Comparison of ENCODE assay signal across 8 mouse cellular contexts in the genomic region with DNA sequence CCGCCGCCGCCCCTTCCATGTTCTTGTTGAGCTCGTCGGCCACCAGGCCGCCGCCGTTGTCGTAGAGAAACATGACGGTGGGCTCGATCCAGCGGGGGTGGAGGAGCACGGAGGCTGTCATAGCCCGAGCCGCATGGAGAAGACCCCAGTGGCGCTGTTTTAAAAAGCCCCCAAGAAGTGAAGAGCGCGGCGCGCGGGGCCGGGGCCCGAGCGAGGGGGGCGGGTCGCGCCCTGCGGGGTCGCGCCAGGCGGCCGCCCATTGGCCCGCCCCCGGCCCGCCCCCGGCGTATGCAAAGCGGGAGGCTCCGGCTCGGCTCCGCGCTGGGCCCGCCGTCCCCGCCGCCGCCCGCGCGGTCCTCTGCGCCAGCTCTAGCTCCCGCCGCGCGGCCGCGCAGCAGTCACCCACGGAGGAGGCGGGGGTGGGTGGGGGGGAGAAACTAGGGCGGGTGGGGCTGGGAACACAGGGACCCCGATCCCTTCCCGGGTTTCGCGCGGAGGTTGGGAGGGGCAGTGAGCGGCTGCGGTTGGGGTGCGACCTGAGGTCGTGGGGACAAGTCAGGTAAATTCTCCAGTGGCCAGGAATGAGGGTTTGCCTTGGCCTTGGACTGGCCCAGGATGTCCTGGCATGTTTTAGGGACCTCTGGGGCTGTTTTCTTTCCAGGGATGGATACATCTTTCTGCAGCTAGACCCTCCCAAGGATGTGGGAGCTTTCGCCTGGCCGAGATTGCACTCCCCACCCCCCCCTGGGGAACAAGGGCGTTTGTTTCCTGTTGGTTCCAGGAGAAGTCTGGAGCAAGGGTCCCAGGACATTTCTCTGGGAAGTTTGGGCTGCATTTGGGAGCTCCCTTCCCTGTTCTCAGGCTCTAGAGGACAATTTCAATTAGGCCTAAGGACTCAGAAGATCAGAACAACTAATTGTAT. TPM values are rescaled to one million over a fixed set of nuclear protein-coding genes. Genes with fewer than 3 reads are reported as not detected.
DNase-seq lines count a peak whose midpoint lies in the region; ATAC-seq and TF ChIP-seq lines count a peak whose summit lies in the region.

A gene (minus strand): TSS at position 227 of the 922 bp plus-strand sequence.

- peak within 1 kb of the TSS; percentile 72 for H3ac ChIP-seq in C2C12 (ENCODE audit: control insufficient read depth, insufficient read length, low read depth)

- H3K79me2 ChIP-seq in C2C12 (ENCODE audit: control insufficient read depth, insufficient read depth): no peaks in the 10 kb centered on the region

- WGBS in forebrain, embryonic 12.5 days: under 1% methylated on average over 44 of the region's 72 CpGs
- WGBS in liver, embryonic 11.5 days: under 1% methylated on average over 38 of the region's 72 CpGs

- H3K27me3 ChIP-seq in C2C12 (ENCODE audit: control insufficient read depth, insufficient read depth, insufficient read length): no peaks in the 10 kb centered on the region
- peaks cover 90% of the 10 kb centered on the region for H3K27me3 ChIP-seq in forebrain, embryonic 12.5 days
- peaks cover 98% of the 10 kb centered on the region for H3K27me3 ChIP-seq in liver, embryonic 11.5 days (replicated peaks; ENCODE audit: control insufficient read depth, insufficient read depth, low read length)

- H3K36me3 ChIP-seq in C2C12 (ENCODE audit: control insufficient read depth, insufficient read depth): no peaks in the 10 kb centered on the region
- H3K36me3 ChIP-seq in forebrain, embryonic 12.5 days (replicated peaks): no peaks in the 10 kb centered on the region
- no peaks in the 10 kb centered on the region for H3K36me3 ChIP-seq in liver, embryonic 11.5 days (ENCODE audit: control insufficient read depth, insufficient read depth, low read length)

- ATAC-seq in forebrain, embryonic 12.5 days (ENCODE audit: low FRiP score): no peak
- ATAC-seq in liver, embryonic 11.5 days (replicated peaks; ENCODE audit: low FRiP score): peak; percentile 62
- ATAC-seq in erythroid progenitor cell, adult 5-6 weeks (replicated peaks; ENCODE audit: low FRiP score, poor library complexity, severe bottlenecking): no peak

- peak; percentile 43 for DNase-seq in adrenal gland, postnatal 10 days
- DNase-seq in adrenal gland, postnatal 4 days (ENCODE audit: low spot score in 2 of 2): no peak
- DNase-seq in liver, embryonic 11.5 days (ENCODE audit: low spot score): peak; percentile 53
- peak; percentile 28 to 62 for DNase-seq in thymus, postnatal 10 days (ENCODE audit: low spot score in 2 of 2)
- no peak for DNase-seq in left cerebral cortex, postnatal 36 days (ENCODE audit: low spot score in 2 of 2)

- no peak for TF ChIP-seq CTCF in C2C12 (IDR thresholded peaks at IDR 0.05; ENCODE audit: control insufficient read depth, insufficient read depth, insufficient read length)

- no peaks in the 10 kb centered on the region for H3K9me3 ChIP-seq in forebrain, embryonic 12.5 days
- no peaks in the 10 kb centered on the region for H3K9me3 ChIP-seq in liver, embryonic 11.5 days (ENCODE audit: control insufficient read depth, low read length)

- H3K4me2 ChIP-seq in forebrain, embryonic 12.5 days: peak within 1 kb of the TSS; percentile 46
- H3K4me2 ChIP-seq in liver, embryonic 11.5 days: peak within 1 kb of the TSS; percentile 77

- no peak within 1 kb of the TSS for H3K27ac ChIP-seq in forebrain, embryonic 12.5 days
- H3K27ac ChIP-seq in liver, embryonic 11.5 days (ENCODE audit: low read depth, low read length): no peak within 1 kb of the TSS

- no peaks in the 10 kb centered on the region for H3K79me3 ChIP-seq in C2C12 (ENCODE audit: low read depth)

- intact Hi-C loops in left cerebral cortex, postnatal 36 days (cut with DNase I): loop anchor here (10.0 kb wide), 2 partner anchors 54 to 1086 kb away; a partner anchor contains a TSS

- H3K4me1 ChIP-seq in forebrain, embryonic 12.5 days: peaks cover 10% of the 10 kb centered on the region
- 0 out of 2 replicates have a peak, but pooled peaks cover 6% of the 10 kb centered on the region for H3K4me1 ChIP-seq in liver, embryonic 11.5 days (replicated peaks; ENCODE audit: control insufficient read depth, insufficient read depth, low read length)

- peak within 1 kb of the TSS; percentile 36 for H3K4me3 ChIP-seq in C2C12 (ENCODE audit: insufficient read depth, poor library complexity, severe bottlenecking)
- peak within 1 kb of the TSS; percentile 33 for H3K4me3 ChIP-seq in forebrain, embryonic 12.5 days (replicated peaks)
- peak within 1 kb of the TSS; percentile 53 for H3K4me3 ChIP-seq in liver, embryonic 11.5 days (ENCODE audit: low read depth, low read length)

- no peak within 1 kb of the TSS for H3K9ac ChIP-seq in forebrain, embryonic 12.5 days
- no peak within 1 kb of the TSS for H3K9ac ChIP-seq in liver, embryonic 11.5 days (ENCODE audit: low read depth, low read length)

TF ChIP-seq in C2C12, 6 proteins besides CTCF, POLR2A, EP300 and RAD21:
- TF ChIP-seq CEBPB (IDR thresholded peaks at IDR 0.05; ENCODE audit: low read depth) (no peak), MYOG (IDR thresholded peaks at IDR 0.05; ENCODE audit: control insufficient read depth, extremely low read depth, insufficient read length) (no peak)

RNA-seq across cellular contexts. Expression of the gene that starts here (rescaled TPM):
- not detected for total RNA-seq in adrenal gland, postnatal 10 days (2021)
- not detected for total RNA-seq in adrenal gland, postnatal 4 days (2021)
- 0.77 TPM for polyA plus RNA-seq in C2C12 (2012; fragmentation: generic; extraction: Trizol)
- polyA plus RNA-seq in forebrain, embryonic 12.5 days (2016; fragmentation: Nextera tagmentation; extraction: Ambion mirVana): not detected in 2 replicates
- 0.15 and 0.30 TPM in 2 replicates for polyA plus RNA-seq in liver, embryonic 11.5 days (2014; fragmentation: Nextera tagmentation; extraction: Ambion mirVana)
- not detected for total RNA-seq in left cerebral cortex, postnatal 36 days (2021)
- not detected in 2 replicates for total RNA-seq in erythroid progenitor cell, adult 5-6 weeks (2015; ENCODE audit: low replicate concordance)
- total RNA-seq in erythroid progenitor cell, adult 5-6 weeks (2017; ENCODE audit: low replicate concordance): not detected in 2 replicates

Comparison
In these comparisons a context has a peak if more than half of its experiments do, and no peak if none do; other contexts are left out.
1. Peak in DNase-seq in adrenal gland, postnatal 10 days; RNA of the gene not detected or under 1 TPM.
2. Peak in DNase-seq, ATAC-seq, H3K4me3 ChIP-seq and H3K4me2 ChIP-seq in liver, embryonic 11.5 days; RNA of the gene not detected or under 1 TPM.
3. DNase-seq: peak in thymus, postnatal 10 days (2 of 2); none in adrenal gland, postnatal 4 days (0 of 2) and left cerebral cortex, postnatal 36 days (0 of 2).
4. Peak in every context shown above with its lines, with median percentiles within 50 percentile points of each other: H3K4me3 ChIP-seq.